Mouse (Mus musculus) heart, embryonic 15.5 days (tissue): ENCODE results near the gene Cd96. TPM values are rescaled to one million over a fixed set of nuclear protein-coding genes. Genes with fewer than 3 reads are reported as not detected.

Experiments used
- polyA plus RNA-seq: library from polyadenylated mRNA; unstranded; fragments of >200 nt; fragmentation: Nextera tagmentation; extraction: Ambion mirVana; gene quantifications from 2 replicates; pipeline ENCODE4 v1.2.1, GENCODE M21; 2015

The Cd96 gene
- polyA plus RNA-seq, 1 experiment from 2014 or later, result 0.09 TPM

Other genes with a start within 250 kb of the Cd96 start
- gene Phldb2, start 166.7 kb downstream of the Cd96 start, polyA plus RNA-seq, result 38.4 and 39.8 TPM in 2 replicates
- gene Plcxd2, start 110.0 kb downstream of the Cd96 start, polyA plus RNA-seq, result 0.37 and 0.84 TPM in 2 replicates
- gene Gm4737, start 34.8 kb upstream of the Cd96 start, polyA plus RNA-seq, result 0.78 and 1.9 TPM in 2 replicates